Mouse (Mus musculus): ENCODE measurements at regions not wholly inside any gene's neighbourhood (a gene's known extent, or its start where the extent isn't known, plus 50 kb on each side); places are given as distances from the start of the nearest gene placed in this dataset.

DNA sequence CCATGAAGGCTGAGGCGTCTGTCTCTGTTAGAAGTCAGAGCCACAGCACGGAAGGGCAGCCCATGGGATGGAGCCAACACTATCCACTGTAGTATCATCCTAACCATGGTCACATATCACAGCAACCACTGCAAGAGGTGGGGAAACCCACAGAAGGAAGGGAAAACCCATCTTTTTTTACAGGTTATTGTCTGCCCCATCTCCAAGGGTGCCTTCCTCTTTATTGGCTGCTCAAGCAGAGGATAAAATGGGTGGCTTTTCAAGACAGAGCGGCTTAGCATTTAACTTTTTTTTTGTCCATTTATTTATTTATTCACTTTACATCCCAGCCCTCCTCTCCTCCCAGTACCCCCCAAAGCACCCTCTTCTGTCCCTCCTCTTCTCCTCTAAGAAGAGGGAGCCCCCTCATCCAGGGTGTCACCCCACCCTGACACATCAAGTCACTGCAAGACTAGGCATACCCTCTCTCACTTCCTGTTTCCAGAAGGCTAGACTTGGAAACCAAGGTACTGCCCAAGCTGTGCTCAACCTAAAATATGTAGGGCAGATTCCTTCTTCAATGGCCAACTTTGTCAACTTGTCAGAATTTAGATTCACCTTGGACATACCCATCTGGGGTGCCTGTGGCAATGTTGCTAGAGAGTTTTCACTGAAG, 51.1 kb upstream of the Egr2 start:
- 84% methylated on average over 3 of the region's 3 CpGs for WGBS
- Histone ChIP-seq H3K36me3 (ENCODE audit: insufficient read depth) (no peaks in the 10 kb centered on the region), H3K27me3 (ENCODE audit: insufficient read depth, low read length) (no peaks in the 10 kb centered on the region), H3K27ac (ENCODE audit: low read depth, low read length) (no peak overlapping the region), H3K9ac (no peak overlapping the region), H3K4me2 (ENCODE audit: low read depth) (no peak overlapping the region), H3K4me1 (ENCODE audit: insufficient read depth) (no peaks in the 10 kb centered on the region), H3K9me3 (ENCODE audit: low read length) (0 out of 2 replicates have a peak, but pooled peaks cover 5% of the 10 kb centered on the region), H3K4me3 (ENCODE audit: low read depth, low read length) (no peak overlapping the region)
- DNase-seq (no peak), ATAC-seq (no peak)
- no peak for TF ChIP-seq CTCF (IDR thresholded peaks at IDR 0.05; ENCODE audit: low read depth)

All from forebrain, postnatal 0 days (tissue).